Mouse (Mus musculus) telencephalon, adult 2 months (tissue): ENCODE measurements around the gene Mmgt2.

Source experiments
- DNase-seq: peaks from one replicate; pipeline ENCODE4 v3.0.0-alpha.2; 2011; ENCODE audit warnings: low read depth, low spot score

Gene Mmgt2

GRCm38 (mm10) chr11:62701218-62701617, 52.8 kb downstream of the Mmgt2 start:
- no peak for DNase-seq

- DNase-seq: no peak
Observed at GRCm38 (mm10) chr11:62706141-62706540, 57.7 kb downstream of the Mmgt2 start.

- no peak for DNase-seq
Observed at GRCm38 (mm10) chr11:62708252-62708651, 59.8 kb downstream of the Mmgt2 start.

GRCm38 (mm10) chr11:62710657-62711056, 62.2 kb downstream of the Mmgt2 start:
- DNase-seq: no peak
